Mouse (Mus musculus): ENCODE measurements around the gene Arf3.

Arf3 gene

DNA sequence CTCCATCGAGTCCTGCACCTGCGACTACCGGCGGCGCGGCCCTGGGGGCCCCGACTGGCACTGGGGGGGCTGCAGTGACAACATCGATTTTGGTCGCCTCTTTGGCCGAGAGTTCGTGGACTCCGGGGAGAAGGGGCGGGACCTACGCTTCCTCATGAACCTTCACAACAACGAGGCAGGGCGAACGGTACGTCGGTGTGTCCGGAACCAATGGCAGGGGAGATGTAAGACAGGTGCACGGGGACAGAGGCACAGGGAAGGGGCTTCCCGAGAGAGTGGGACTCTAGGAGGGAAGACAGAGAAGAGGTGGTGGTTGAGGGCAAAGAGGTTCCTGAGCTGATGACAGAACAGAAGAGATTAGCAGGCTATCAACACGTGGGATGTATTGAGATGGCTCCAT, 28.8 kb upstream of the Arf3 start:
- in situ Hi-C loops (cut with MboI, MseI), result loop anchor here in 1 of 2 experiments (10.0 kb wide), 1 partner anchor 157 kb away; the partner anchor contains the start of gene Cacnb3

DNA sequence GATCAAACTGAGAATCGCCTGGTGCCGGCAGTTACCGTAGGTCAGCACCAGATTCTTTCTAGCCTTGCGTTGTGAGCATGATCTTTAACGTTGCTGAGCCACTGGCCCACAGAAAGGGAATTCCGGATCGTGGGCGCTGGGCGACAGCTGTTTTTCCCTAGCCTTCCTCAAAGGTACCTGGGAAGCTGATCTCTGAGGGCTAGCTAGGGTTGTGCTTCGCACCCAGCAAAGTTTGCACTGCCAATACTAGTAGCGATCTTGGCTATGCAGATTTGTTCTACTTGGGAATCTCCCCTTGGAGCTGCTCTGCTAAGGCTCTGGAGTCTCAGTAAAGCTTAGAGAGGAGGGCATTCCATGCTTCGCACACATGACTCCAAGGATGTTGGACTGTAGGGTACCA, 28.2 kb upstream of the Arf3 start:
- in situ Hi-C loops (cut with MboI, MseI), result loop anchor here in 1 of 2 experiments (10.0 kb wide), 1 partner anchor 156 kb away; the partner anchor contains the start of gene Cacnb3

DNA sequence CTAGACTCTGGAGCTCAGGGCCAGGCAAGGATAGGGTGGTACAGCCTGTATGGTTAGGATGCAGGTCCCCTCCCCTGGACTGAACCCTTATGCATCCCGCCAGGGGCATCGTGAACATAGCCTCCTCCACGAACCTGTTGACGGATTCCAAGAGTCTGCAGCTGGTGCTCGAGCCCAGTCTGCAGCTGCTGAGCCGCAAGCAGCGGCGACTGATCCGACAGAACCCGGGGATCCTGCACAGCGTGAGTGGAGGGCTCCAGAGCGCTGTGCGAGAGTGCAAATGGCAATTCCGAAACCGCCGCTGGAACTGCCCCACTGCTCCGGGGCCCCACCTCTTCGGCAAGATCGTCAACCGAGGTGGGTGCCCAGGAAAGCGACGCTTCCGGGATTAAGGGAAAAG, 27.7 kb upstream of the Arf3 start:
- in situ Hi-C loops (cut with MboI, MseI), result loop anchor here in 1 of 2 experiments (10.0 kb wide), 1 partner anchor 156 kb away; the partner anchor contains the start of gene Cacnb3

DNA sequence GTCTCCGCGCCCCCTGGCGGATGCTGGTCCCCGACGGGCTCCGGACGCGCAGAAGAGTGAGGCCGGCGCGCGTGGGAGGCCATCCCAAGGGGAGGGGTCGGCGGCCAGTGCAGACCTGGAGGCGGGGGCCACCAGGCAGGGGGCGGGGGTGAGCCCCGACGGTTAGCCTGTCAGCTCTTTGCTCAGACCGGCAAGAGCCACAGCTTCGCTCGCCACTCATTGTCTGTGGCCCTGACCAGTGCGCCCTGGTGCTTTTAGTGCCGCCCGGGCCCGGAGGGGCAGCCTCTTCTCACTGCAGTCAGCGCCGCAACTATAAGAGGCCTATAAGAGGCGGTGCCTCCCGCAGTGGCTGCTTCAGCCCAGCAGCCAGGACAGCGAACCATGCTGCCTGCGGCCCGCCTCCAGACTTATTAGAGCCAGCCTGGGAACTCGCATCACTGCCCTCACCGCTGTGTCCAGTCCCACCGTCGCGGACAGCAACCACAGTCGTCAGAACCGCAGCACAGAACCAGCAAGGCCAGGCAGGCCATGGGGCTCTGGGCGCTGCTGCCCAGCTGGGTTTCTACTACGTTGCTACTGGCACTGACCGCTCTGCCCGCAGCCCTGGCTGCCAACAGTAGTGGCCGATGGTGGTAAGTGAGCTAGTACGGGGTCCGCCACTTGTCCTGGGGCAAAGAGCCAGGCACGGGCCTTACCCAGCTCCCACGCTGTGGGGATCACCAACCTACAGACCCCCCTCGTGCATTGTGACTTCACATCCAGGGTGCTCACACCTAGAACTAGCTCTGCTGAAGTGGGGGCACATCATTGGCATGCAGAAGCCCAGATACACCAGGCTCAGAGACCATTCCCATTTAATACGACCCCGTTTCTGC, 26.9 kb upstream of the Arf3 start, which contains the start of gene Wnt1:
Gene Wnt1 (plus strand): TSS at position 197 of the 875 bp plus-strand sequence.
- in situ Hi-C loops (cut with MboI, MseI), result loop anchor here in 1 of 2 experiments (10.0 kb wide), 1 partner anchor 155 kb away; the partner anchor contains the start of gene Cacnb3

DNA sequence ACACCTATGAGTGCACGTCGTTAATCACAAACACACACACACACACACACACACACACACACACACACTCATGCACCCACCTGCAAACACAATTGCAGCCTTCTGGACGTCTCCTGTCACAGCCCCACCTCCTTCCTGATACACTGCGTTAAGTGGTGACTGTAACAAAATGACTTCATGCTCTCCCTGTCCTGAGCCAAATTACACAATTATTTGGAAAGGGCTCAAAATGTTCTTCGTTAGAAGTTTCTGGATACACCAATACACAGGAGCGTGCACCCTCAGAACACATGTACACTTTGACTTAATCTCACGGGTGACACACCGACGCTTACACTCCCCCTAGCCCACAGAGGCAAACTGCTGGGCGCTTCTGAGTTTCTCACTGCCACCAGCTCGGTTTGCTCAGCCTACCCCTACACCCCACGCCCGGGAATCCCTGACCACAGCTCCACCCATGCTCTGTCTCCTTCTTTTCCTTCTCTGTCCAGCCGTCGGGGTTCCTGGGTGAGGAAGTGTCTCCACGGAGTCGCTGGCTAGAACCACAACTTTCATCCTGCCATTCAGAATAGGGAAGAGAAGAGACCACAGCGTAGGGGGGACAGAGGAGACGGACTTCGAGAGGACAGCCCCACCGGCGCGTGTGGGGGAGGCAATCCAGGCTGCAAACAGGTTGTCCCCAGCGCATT, 26.1 kb upstream of the Arf3 start:
- in situ Hi-C loops (cut with MboI, MseI), result no loop called here

DNA sequence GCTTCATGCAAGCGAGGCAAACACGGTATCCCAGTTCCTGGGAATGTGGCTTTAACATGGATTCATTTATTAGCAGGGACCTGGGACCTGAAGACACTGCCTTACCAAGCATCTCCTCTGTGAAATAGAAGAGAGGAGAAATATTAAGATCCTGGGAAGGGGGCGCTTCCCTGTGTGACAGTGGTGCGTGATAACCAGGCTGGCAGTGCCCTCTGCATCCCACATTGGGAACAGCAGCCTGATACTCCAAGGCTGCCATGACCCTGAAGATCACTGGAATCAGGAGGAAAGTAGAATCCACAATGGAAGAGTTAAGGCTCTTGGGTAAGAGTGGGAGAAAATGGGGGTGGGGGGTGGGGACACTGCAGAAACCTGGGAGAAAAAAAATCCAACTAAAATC, 24.9 kb upstream of the Arf3 start:
- in situ Hi-C loops (cut with MboI, MseI), result no loop called here

DNA sequence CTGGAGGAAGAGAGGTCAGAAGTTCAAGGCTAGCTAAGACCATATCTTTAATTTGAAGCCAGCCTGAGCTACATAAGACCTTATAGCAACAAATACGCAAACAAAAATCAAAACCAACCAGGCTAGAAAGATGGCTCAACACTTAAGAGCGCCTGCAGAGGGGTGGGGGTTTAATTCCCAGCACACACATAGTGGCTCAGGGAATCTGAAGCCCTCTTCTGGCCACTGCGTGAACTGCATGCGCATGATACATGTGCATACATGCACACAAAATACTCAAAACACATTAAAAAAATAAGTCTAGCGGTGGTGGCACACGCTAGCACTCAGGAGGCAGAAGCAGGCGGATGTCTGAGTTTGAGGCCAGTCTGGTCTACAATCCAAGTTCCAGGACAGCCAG, 22.7 kb upstream of the Arf3 start:
- in situ Hi-C loops (cut with MboI, MseI), result no loop called here

DNA sequence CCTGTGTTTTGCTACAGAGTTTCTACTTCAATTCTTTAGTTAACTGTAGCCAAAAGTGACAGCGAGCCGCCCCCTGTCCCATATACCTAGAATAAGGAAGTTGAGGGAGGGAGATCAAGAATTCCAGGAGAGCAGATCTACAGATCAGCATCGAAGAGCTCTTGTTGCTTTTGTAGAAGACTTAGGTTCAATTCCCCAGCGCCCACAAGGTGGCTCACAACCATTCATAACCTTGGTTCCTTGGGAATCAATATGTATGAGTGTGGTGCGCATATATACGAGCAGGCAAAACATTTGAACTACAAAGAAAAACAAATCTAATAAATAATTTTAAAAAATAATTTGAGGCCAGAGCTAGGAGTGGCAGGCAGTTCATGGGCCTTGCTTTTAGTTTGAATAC, 18.2 kb upstream of the Arf3 start:
- in situ Hi-C loops (cut with MboI, MseI), result no loop called here

DNA sequence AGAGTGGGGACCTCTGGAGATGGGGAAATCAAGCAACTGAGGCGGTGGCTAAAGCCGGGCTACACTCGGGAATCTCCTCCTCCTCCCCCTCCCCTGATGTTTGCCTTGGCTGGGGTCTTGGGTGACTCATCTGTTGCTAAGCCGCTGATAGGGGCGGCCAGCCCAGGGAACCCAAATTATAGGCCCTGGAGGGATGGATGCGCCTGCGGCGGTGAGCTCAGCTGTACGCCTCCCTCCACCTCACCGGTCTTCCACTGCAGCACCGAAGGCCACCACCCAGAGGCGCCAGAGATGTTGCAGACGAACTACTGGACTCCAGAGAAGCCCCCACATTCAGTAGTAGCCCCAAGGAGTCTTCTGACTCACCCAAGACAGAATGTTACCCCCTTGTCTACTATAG, 17.6 kb upstream of the Arf3 start:
- in situ Hi-C loops (cut with MboI, MseI), result no loop called here

DNA sequence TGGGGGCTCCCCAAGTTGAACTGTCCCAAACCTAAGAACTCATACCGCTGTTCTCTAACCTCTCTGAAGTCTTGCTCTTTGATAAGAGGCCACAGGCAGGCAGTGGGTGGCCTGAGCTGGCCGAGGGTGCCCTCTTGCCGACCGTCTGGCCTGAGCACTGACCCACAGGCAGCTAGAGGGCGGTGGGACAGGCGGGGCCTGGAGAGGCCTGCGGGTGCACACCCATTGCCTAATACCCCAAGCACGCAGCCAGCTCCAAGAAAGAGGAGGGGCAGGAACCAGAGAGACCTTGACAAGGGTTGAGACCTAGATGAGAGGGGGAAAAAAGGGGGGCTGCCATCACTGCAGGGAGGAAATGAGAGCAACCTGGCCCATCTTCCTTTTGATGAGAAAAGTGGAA, 17.1 kb upstream of the Arf3 start:
- in situ Hi-C loops (cut with MboI, MseI), result no loop called here

DNA sequence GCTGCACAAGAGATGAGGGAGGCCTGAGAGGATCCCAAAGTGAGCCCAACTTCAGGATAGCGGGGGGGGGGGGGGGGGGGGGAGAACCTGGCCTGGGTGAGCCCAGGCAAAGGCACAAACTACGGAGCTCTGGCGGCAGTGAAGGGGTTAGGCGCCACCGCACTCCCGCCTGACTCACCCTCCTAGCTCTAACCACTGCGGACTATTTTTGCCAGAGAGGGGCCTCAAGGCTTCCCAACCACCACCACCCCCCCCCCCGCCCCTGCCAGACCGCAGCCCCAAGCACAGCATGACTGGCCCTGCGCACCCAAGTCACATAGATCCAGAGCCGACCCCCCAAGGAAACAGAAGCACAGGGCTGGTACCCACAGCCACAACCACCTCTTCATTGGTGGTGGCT, 15.8 kb upstream of the Arf3 start:
- in situ Hi-C loops (cut with MboI, MseI), result loop anchor here in 1 of 2 experiments (5.0 kb wide), 1 partner anchor 67 kb away; no protein-coding TSS in a partner anchor

DNA sequence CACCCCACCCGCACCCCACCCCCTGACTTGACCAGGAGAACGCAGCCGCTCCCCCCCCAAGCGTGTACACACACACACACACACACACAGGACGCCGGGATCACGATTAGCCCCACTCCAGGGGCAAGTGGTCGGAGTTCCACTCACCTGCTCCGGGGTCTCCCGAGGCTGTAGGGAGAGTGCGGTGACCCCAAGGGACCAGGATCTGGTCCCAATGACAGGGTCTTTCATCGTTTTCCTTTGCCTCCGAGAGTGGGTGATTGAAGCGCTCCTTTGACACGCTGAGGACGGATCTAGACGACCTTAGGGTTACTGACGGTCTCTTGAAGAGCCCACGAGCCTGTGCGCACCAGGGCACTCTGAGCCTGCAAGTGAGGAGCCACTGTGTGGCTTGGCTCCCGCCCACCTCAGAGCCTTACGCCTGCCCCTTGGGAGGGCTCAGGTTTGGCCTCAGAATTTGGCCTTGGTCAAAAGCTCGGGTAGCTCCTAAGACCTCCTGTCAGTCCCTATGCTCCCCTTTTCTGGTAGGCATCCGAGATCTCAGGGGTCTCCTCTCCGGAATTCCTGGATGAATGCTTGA, 15.3 kb upstream of the Arf3 start:
- in situ Hi-C loops (cut with MboI, MseI), result loop anchor here in 1 of 2 experiments (5.0 kb wide), 1 partner anchor 66 kb away; no protein-coding TSS in a partner anchor

DNA sequence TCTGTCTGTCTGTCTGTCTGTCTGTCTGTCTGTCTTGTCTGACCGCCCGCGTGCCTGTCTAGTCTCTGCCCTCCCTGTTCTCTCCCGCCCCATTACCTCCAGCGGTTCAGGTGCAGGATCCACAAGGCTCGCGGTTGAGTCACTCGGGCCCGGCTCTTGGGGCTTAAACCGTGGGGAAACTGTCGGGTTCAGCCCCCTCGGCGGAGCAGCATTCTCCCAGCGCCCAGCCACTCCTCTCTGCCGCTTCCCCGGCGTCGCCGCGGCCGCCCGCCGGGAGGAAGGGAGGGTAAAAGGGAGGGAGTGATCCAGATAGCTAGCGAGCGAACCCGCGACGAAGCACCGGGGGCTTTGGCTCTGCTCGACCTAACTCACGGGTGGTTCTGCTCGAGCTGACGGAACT, 14.7 kb upstream of the Arf3 start, which contains the start of gene Wnt10b:
Gene Wnt10b (minus strand): TSS at position 389 of the 400 bp plus-strand sequence.
- in situ Hi-C loops (cut with MboI, MseI), result loop anchor here in 1 of 2 experiments (5.0 kb wide), 1 partner anchor 65 kb away; no protein-coding TSS in a partner anchor

DNA sequence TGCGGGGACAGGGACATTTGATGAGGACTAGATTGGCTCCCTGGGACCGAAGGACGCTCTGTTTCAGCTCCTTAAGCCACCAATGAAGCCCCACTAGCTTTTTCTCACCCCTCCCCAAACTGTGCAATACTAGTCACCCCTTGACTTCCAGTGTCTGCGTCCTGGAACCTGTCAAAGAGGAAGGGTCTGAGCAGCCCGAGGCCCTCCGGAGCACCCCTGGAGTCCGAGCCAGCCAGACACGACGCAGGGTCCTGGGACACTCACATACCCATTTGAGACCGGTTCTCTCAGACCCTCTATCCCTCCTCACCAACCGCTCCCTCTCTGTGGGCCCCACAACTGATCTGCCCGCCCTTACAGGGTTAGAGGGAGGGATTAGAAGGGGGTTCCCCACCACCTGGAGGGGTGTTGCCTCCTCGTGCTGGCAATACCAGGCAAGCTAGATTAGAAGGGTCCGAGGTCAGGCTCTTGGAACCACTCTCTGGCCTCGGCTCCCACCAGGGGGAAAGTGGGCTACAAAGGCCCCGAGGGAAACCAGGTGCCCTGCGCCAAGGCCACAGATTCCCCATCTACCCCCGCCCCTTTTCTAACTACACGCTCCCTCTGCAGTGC, 14.1 kb upstream of the Arf3 start:
- in situ Hi-C loops (cut with MboI, MseI), result loop anchor here in 1 of 2 experiments (5.0 kb wide), 1 partner anchor 65 kb away; no protein-coding TSS in a partner anchor

DNA sequence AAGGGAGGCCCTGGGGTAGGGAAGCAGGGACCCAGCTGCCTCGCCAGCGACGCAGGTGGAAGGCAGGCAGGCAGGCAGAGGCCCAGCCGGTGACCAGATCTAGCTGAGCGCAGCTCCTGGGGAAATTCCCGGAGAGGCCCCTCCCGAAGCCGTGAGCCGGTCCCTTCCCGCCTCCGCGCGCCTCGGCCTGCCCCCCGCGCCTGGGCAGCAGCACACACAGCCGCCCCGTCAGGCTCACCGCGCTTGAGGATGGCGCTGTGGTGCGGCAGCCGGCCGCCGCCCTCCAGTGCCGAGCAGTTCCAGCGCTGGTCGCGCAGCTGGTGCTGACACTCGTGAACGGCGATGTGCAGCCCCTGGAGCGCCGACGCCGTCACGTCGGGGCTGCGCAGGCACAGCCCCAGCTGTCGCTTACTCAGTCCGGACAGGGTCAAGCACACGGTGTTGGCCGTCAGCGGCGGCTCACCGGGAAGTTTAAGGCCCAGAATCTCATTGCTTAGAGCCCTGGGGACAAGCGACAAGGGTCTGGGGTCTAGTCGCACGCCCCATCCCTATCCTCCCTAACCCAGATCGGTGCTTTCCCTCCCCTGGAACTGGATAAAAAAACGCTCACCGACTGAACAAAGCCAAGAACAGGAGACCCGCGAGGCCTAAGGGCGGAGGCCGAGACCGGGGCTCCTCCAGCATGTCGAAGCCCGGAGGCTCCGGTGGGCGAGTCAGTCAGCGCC, 13.4 kb upstream of the Arf3 start:
- in situ Hi-C loops (cut with MboI, MseI), result loop anchor here in 1 of 2 experiments (5.0 kb wide), 1 partner anchor 64 kb away; no protein-coding TSS in a partner anchor

DNA sequence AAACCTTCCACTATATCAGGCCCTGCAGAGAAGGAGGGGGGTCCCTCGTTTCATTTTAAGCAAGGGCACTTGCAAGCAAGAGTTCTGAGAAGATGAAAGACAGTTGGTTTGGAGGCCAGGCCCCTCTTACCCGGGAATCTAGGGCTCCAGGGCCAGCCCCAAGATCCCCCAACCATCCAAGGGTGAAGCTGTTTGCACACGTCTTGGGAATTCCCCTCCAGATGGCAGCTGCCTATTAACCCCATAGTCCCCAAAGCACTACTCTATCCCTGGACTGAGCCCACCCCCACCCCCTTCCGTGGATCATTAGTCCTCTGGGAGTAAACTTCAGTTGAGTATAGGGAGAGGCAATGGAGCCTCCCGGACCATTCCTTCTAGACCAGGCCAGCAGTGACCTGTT, 12.5 kb upstream of the Arf3 start:
- in situ Hi-C loops (cut with MboI, MseI), result loop anchor here in 1 of 2 experiments (5.0 kb wide), 1 partner anchor 63 kb away; no protein-coding TSS in a partner anchor

DNA sequence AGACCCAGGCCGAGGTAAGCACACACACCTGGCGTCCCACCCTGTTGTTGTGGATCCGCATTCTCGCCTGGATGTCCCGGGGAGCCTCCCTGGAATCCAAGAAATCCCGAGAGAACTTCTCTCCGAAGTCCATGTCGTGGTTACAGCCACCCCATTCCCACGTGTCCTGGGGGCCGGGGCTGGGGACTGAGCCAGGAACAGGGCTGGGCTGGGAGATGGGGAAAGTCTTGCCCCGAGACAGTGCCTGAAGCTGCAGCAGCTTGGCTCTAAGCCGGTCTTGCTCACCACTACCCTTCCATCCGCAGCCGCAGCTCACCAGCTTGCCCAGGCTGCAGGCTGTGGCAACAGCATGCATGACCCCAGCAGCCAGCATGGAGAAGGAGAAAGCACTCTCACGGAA, 11.1 kb upstream of the Arf3 start:
- in situ Hi-C loops (cut with MboI, MseI), result no loop called here

DNA sequence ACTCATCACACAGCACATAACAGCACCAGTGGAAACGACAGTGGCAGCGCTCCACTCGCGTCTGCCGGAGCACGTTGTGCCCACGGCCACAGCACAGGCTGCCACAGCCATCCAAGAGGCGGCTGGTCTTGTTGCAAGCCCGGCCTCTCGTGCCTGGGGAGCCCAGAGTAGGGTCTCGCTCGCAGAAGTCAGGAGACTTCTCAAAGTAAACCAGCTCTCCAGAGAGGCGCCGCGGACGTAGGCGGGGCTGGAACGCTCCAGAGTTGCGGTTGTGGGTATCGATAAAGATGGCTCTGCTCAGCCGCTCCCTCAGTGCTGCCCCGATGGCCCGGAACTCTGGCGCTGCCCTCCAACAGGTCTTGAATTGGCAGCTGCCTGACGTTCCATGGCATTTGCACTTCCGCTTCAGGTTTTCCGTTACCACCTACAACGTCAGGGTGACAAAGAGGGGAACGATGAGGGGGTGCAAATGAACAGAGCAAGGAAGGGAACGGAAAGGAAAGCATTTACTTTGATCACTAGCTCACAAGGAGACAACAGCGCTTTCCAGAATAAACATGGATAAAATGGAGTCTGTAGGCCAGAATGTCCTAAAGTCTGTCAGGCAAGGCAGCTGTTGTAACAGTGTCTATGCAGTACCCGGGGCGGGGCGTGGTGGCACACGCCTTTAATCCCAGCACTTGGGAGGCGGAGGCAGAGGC, 9.6 kb upstream of the Arf3 start:
- in situ Hi-C loops (cut with MboI, MseI), result no loop called here

DNA sequence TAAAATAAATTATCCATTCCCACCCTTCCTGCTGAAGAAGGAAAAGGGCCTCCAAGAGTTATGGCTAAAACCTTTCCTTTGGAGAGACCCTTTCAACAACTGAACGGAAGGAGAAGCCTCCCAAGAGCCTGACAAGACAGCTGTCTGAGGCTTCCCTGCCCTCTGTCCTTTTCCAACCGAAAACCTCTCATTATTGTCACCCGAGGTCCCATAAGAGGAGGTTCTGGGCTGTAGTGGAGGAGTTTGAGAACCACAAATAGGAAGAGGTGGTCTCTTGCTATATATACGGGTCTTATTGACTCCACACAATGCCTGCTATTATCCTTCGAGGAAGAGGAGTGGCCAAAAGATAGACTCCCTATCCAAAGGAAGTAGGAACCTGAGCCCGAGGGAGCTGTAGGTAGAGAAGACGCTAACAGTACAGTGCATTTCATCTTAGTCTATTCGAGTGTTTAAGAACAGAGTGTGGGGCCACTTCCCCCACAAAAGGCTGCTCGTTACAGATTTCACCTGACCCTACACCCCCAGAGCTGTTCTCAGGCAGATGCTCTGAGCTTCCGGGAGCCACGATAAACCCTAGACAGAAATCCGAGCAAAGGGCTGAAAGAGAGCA, 8.9 kb upstream of the Arf3 start:
- in situ Hi-C loops (cut with MboI, MseI), result no loop called here
